Mouse (Mus musculus) spleen, adult 18-20 months (tissue): Measurements from ENCODE around the gene Gm32742.
"Not testable (repeated sequence)": the region's sequence is repeated elsewhere in the genome, so short reads cannot be mapped to it uniquely, and the experiment has no call there.

Source experiments
- DNase-seq, 2 experiments: peaks; one replicate each; pipeline ENCODE4 v3.0.0; 2022; ENCODE audit warnings: mixed read lengths in 2 of 2

Gm32742 gene

DNA sequence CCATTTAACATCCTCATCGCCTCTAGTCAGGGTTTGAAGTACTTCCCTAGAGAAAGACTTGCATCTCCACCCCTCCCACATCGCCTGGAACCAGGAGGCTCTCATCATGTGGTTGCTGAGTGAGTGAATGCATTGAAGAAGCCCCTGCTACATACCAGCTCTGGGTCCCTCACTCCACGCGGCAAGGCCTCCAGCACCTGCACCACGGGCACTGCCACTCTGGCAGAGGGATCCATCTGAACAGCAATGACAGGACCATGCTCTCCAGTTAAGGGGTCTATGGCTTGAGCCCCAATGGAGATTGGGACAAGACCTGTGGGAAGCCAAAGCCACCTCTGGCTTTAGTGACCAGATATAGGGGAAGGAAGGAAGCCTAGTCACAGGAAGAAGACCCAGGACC is 18.0 kb downstream of the Gm32742 start:
- DNase-seq, result no peak

DNA sequence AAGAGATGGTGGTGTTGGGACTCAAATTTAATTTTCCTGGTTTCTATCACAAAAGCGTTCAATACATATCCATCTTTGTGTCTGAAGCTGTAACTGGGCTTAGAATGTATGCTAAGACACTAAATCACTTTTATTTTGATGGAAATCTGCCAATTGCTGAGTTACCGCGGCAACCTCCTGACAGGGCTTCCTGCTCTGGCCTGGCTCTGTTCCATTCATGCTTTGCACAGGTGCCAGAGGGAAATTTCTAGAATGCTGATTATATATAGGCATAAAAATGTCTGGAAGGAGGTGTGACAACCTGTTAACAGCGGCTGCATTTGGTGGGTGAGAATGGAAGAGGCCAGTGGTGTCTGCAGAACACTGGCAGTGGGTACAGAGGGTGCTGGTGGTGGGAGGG is 18.8 kb downstream of the Gm32742 start:
- no peak for DNase-seq

DNA sequence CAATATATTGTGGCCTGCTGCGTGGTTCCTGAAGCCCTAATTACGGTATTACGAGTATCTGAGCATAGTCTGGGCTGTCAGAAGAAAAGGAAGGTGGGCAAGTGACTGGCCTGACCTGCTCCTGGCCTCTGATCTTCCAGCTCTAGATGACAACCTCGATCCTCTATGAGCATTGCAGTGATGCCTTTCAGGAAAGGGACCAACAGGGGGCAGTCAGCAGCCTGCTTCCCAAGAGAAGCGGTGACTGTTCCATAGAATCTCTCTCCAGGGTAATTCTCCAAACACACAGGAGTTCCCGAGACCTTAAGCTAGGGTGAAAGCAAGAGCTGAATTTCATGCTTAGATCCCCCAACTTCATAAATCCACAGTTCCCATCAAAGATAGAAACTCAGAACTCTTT is 21.1 kb downstream of the Gm32742 start:
- DNase-seq, result no peak

DNA sequence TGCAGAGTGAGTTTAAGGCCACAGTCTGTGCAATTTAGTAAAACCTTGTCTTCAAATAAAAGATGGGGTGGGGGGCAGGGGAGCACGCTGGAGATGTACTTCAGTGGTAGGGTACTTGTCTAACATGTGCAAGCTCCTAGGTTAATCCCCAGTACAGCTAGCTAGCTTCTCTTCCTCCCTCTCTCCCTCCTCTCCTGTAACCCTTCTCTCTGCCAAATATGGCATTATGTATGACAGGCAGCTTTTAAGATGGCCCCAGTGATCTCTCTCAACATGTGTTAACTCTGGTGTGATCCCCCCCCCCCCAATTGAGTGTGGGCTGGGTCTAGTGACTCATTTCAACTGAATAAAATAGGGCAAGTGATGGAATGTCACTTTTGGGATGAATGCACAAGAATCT is 21.9 kb downstream of the Gm32742 start:
- DNase-seq, result no peak

DNA sequence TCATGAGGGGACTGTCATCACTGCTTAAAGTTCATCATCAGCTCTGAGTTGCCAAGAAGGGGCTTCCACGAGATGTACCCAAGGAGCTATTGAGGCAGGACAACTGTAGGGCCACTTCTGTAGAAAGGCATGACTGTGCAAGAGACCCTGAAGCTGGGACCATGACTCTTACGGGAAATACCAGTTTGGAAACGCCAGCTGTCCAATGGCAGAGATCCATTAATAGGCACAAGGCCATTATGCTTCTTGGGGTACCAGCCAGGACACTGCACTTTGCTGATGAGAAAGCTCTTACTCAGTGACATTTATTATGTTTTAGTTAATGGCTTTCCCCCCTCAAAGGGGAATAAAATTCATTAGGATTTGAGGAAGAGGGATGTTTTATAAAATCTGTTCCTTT is 24.6 kb downstream of the Gm32742 start:
- DNase-seq, result no peak

DNA sequence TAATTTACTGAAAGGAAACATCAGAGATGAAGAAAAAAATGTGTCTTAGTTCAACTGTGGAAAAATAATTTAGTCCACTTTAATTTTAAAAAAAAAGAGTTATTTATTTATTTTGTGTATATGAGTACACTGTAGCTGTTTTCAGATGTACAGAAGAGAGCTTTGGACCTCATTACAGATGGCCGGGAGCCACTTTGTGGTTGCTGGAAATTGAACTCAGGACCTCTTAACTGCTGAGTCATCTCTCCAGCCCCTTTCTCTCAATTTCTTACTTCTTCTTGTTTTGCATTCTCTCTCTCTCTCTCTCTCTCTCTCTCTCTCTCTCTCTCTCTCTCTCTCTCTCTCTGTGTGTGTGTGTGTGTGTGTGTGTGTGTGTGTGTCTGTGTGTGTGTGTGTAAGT is 25.9 kb downstream of the Gm32742 start:
- DNase-seq, result not testable (repeated sequence)

DNA sequence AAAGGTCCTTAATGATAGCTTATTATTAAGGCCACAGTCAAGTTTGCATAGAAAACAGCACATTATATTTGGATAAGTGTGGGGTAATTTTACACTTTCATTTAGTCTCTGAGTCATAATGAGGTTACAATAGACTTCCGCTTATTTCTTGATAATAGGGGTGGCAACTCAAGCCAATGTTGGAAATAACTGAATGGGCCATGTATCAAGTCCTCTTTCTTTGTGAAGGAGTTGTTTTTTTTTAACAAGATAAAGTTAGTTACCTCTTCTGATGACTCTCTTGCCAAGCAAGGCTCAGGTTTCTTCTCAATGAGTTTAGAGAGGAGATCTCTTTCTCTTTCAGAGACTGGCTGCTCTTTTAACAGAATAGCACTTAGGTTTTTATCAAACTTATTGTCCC is 27.0 kb downstream of the Gm32742 start:
- no peak for DNase-seq

DNA sequence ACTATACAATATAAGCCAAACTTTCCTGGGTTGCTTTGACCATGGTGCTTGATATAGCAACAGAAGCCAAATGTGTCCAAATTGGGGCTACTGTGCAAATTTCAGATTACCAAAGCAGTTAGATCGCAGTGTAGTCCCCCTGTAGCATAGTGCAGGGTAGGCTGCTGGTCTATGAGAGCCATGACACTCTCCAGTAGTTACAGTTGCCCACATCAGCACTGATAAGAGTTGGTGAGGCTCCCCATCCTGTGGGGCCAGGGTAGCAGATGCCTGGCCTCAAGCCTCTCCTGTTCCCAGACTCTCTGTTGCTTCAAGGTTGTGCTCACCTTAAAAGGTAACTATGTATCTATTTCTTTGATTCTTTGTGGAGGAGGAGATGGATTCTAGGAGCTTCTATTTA is 27.5 kb downstream of the Gm32742 start:
- DNase-seq, result no peak

DNA sequence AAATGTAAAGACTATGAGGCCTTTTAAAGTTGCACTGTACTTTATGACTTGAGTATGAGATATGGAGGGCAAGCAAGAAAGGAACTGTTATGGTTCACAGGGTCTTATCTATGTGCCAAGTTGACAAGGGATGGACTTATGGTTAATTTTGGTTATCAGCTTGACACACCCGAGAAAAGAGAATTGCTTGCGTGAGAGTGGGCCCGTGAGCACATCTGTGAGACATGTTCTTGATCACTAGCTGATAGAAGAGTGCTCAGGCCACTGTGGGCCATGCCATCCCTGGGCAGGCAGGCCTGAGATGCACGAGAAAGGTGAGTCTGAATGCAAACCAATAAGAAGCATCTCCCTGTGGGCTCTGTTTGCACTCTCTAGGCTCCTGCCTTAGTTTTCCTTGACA is 27.9 kb downstream of the Gm32742 start:
- DNase-seq, result no peak

DNA sequence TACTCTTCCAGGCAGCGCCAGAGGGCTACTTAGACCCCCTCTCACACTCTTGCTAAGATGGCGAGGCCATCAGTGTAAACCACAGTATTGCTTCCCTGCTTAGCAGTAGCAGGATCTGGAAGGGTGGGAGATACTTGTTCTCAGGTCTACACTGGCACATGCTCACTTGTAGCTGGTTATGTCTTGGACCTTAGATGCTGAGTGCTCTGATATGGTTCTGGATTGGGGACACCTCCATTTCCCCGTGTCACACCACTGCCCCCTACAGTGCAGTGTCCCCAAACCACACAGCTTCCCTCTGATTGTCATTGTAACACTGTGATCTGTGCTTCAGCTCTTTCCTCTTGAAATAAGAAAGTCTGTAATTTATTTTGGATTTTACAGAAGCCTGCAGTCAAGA is 28.3 kb downstream of the Gm32742 start:
- no peak for DNase-seq

DNA sequence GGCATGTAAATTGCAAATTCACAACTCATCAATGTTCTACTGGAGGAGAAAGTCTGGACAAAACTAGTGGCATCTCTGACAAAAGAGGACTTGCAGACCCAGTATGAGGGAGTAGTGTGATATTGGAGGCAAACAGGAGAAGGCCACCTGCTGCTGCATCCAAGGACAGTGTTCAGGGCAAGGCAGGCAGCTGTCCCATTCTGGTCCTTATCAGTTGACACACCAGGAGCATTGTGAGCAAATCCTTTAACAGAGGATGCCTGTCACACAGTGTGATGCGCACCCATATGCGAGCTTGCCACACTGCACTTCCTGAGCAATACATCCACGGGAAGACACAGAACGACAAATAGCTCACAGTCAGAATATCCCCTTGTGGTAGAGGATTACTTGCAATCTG is 50.5 kb downstream of the Gm32742 start:
- no peak for DNase-seq

DNA sequence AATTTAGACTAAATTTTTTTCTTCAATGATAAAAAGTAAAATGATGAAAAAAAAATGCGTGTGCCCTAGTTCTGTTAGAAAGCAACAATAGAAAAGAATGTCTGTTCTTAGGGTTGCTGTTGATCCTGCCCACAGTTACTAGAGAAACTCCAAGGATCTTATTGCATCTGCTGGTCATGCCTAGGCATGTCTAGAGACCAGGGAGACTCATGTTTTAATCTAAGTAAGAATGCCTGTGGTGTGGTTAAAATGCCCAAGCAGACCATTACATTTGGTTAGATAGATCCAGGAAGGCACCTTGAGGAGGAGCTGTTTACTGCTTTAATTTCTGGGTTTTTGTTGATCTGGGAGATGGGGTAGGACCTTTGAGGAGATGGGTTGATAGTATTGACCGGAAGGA is 59.6 kb downstream of the Gm32742 start:
- DNase-seq, result no peak

DNA sequence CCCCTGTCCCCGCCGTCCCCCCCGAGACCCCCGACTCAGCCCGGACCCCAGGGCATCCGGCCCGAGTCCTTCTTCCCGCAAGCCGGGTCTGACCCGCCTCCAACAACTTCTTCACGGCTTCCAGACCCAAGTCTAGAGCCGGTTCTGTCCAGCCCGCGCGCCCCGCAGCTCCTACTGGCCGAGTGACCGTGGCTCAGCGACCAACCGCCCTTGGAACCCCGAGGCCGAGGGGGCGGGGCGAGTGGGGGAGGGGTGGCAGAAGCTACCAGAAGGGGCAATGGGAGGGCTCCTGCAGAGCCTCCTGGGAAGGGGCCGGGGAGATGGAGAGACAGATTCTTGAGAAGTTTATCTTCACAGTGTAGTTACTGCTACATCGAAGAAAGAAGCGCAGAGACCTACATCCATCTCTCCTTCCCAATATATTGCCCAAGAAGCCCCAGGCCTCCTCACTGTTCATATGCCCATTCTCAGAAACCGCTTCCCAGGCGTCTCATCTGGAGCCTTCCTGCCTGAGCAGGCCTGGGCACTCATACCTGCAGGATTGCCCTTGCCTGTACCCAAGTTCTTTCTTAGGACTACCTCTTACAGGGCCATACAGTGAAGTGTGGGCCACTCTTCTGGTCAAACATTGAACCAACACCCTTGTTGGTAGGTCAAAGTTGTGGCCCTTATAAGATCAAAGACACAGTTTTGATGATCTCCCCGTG is 61.4 kb downstream of the Gm32742 start:
- no peak for DNase-seq

DNA sequence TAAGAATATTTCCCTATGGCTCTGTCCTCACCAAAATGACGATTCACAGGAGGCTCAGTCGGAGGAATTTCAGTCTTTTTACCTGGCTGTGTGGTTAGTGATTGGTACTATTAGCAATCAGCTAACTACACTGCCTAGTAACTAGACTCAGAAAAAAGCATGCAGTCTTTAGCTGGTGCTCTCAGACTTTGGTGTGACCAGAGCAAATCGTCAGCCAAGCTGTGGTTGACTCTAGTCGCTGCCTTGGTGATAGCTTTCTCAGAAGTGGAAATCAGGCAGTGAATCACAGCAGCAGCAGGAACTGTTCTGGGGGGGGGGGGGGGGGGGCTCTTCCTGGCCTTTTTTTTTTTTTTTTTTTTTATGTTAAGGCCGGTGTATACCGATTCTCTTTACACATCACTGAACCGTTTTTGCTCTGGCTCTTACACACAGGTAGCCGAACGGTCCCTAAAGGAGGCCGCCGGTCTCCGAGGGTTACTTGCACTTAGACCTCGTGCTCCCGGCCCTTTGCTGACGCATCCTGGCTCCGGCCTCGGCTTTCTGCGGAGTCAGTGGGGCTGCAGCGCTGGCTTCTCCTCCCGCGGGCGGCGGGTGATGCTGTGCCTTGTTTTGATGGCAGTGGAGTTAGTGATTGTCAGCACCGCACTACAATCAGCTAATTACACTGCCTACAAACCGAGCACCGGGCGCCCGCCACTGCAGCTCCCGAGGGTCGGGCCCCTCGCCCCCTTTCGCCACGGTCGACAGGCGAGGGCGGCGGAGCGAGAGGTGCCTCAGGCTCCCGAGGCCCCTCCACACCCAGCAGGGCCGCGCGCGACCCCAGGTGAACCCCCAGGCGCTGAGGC is 62.1 kb downstream of the Gm32742 start:
- DNase-seq, result peak in 1 of 2 experiments; percentile 14

DNA sequence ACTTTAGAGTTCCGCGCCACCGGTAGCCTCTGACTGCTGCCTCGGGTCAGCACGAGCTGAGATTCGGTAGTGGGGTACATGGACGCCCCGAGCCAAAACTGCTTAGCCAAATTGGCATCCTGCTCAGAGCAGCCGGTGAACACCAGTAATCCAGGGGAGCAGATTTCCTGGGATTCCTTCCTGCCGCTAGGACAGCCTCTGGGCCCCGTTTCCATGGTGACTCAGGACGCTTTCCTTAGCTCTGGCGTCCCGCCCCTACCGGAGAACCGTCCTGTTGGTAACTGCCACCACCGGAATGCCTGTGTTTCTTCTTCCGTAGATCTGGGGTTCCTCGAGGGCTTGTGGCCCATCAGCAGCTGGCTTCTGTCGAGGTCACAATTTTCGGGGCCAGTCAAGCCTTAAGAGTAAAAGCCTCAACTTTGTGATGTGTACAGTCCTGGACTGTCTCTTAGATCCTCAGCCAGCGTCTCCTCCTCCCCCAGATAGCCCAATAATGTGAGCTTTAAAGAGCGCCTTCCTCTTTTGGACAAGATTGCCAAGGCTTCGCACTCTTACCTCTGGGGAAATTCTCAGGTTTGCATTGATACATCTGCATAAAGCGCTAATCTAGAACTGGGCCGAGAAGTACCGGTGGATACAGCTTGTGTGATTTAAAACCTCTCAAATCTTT is 63.4 kb downstream of the Gm32742 start, which contains the start of gene 4833427G06Rik:
Gene 4833427G06Rik, minus strand, starts transcription at position 323 of the 670 bp plus-strand sequence.
- peak in 1 of 2 experiments; percentile 9 for DNase-seq

DNA sequence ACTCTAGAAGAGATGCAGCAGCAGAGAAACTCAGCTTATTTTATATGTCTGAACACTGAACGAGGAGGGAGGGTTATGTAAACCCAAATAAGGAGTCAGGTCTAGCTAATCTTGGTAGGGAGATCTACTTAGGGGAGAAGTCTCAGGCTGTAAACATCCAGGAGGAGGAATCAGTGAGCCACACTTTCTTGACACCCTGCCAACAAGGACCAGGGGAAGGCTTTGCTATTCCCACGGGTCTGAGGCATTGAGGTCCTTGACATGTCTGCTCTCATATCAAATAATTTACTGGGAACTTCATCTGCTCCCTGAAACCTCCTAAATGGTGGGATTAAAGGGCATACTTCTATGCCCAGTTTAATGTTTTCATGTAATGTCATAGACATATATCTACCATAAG is 69.0 kb downstream of the Gm32742 start:
- DNase-seq, result no peak

DNA sequence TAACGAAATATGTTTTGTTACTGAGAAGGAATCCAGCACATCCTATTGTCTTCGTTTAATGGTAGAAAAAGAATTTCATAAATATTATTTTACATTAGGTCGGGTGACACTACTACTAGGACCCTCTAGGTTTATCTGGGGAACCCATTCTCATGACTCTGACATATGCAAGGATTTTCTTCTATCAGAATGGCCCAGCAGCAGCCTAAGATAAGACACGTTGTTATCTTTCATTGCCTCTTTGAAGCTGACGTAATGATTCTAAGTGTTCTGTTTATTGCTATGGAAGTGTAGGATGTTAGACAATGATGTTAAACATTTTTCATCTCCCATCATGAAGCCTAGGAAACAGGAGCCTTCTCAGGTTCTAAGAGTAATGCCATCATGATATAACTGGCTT is 71.6 kb downstream of the Gm32742 start:
- no peak for DNase-seq

DNA sequence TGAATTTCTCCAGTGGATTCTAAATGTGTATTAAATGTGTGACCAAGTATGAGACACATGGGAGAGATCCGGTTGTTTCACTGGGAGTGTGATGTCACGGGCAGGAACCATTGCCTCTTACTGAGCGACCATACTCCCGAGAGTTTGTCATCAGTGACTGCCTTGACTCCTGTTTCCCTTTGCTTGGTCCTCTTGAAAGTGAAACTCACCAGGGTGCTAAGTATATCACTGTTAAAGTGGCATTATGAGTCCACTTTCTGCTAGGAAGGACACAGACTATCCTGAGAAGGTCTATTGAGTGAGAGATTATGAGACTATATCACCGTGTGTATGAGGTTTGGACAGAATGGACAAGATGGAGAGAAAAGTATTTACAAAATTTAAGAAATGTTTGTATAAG is 83.7 kb downstream of the Gm32742 start:
- DNase-seq, result no peak
